Mouse (Mus musculus): ENCODE data around the gene Tmem14c. TPM values are rescaled to one million over a fixed set of nuclear protein-coding genes. Genes with fewer than 3 reads are reported as not detected.

Gene Tmem14c
- polyA plus RNA-seq, 1 experiment: 201 TPM

GRCm38 (mm10) chr13:41018756-41019591, 2.9 kb downstream of the Tmem14c start:
- Histone ChIP-seq H3K27me3 (ENCODE audit: control insufficient read depth, insufficient read depth, insufficient read length) (no peaks in the 10 kb centered on the region), H3K79me2 (ENCODE audit: control insufficient read depth, insufficient read depth) (peaks cover 11% of the 10 kb centered on the region), H3K36me3 (ENCODE audit: control insufficient read depth, insufficient read depth) (peaks cover 5% of the 10 kb centered on the region), H3K4me2 (ENCODE audit: low read depth) (no peak overlapping the region), H3K4me3 (no peak overlapping the region), H3ac (ENCODE audit: control insufficient read depth, insufficient read length) (no peak overlapping the region)
- TF ChIP-seq E2F4 (IDR thresholded peaks at IDR 0.05; ENCODE audit: insufficient read depth) (no peak), MAX (IDR thresholded peaks at IDR 0.05; ENCODE audit: low read depth) (no peak)

- H3ac ChIP-seq (ENCODE audit: control insufficient read depth, insufficient read length): no peak overlapping the region
- H3K27me3 ChIP-seq (ENCODE audit: control insufficient read depth, insufficient read depth, insufficient read length): no peaks in the 10 kb centered on the region
- H3K36me3 ChIP-seq (ENCODE audit: control insufficient read depth, insufficient read depth): peaks cover 5% of the 10 kb centered on the region
- no peak overlapping the region for H3K4me3 ChIP-seq
- no peak overlapping the region for H3K4me2 ChIP-seq (ENCODE audit: low read depth)
- no peak for TF ChIP-seq SRF (IDR thresholded peaks at IDR 0.05; ENCODE audit: control insufficient read depth, insufficient read length, low read depth)
- TF ChIP-seq TCF3 (IDR thresholded peaks at IDR 0.05; ENCODE audit: insufficient read length, low read depth): no peak
- peak in 1 of 3 experiments; percentile 58 for TF ChIP-seq MYOG (IDR thresholded peaks at IDR 0.05; ENCODE audit: control insufficient read depth in 1 of 3, insufficient read depth in 1 of 3, insufficient read length in 2 of 3, low read depth in 2 of 3)
- no peak for TF ChIP-seq TCF12 (IDR thresholded peaks at IDR 0.05; ENCODE audit: insufficient read depth, poor library complexity, severe bottlenecking)
- peak in 1 of 3 experiments; percentile 9 for TF ChIP-seq MYOD1 (IDR thresholded peaks at IDR 0.05; ENCODE audit: control insufficient read depth in 1 of 3, insufficient read length in 2 of 3, low read depth in 2 of 3)
- no peak for TF ChIP-seq CEBPB (IDR thresholded peaks at IDR 0.05; ENCODE audit: insufficient read depth, poor library complexity, severe bottlenecking)
- TF ChIP-seq MAX (IDR thresholded peaks at IDR 0.05; ENCODE audit: low read depth): no peak
- TF ChIP-seq POLR2AphosphoS2 (IDR thresholded peaks at IDR 0.05; ENCODE audit: insufficient read length, low read depth): no peak
- no peak for TF ChIP-seq E2F4 (IDR thresholded peaks at IDR 0.05; ENCODE audit: insufficient read depth)
- TF ChIP-seq POLR2A (IDR thresholded peaks at IDR 0.05; ENCODE audit: insufficient read length, low read depth): no peak
- no peak for TF ChIP-seq REST (IDR thresholded peaks at IDR 0.05; ENCODE audit: insufficient read depth, insufficient read length)
- no peak for TF ChIP-seq USF1 (IDR thresholded peaks at IDR 0.05; ENCODE audit: low read depth)
- H3K79me2 ChIP-seq (ENCODE audit: control insufficient read depth, insufficient read depth): peaks cover 11% of the 10 kb centered on the region
Observed at GRCm38 (mm10) chr13:41020494-41020893, 4.4 kb downstream of the Tmem14c start.

- peaks cover 11% of the 10 kb centered on the region for H3K79me2 ChIP-seq (ENCODE audit: control insufficient read depth, insufficient read depth)
- H3ac ChIP-seq (ENCODE audit: control insufficient read depth, insufficient read length): no peak overlapping the region
- H3K27me3 ChIP-seq (ENCODE audit: control insufficient read depth, insufficient read depth, insufficient read length): no peaks in the 10 kb centered on the region
- TF ChIP-seq SRF (IDR thresholded peaks at IDR 0.05; ENCODE audit: control insufficient read depth, insufficient read length, low read depth) (no peak), POLR2A (IDR thresholded peaks at IDR 0.05; ENCODE audit: insufficient read length, low read depth) (no peak), MAX (IDR thresholded peaks at IDR 0.05; ENCODE audit: low read depth) (no peak), CEBPB (IDR thresholded peaks at IDR 0.05; ENCODE audit: insufficient read depth, poor library complexity, severe bottlenecking) (no peak), POLR2AphosphoS2 (IDR thresholded peaks at IDR 0.05; ENCODE audit: insufficient read length, low read depth) (no peak), MYOD1 (IDR thresholded peaks at IDR 0.05; ENCODE audit: control insufficient read depth in 1 of 3, insufficient read length in 2 of 3, low read depth in 2 of 3) (no peak)
- H3K36me3 ChIP-seq (ENCODE audit: control insufficient read depth, insufficient read depth): peaks cover 5% of the 10 kb centered on the region
- H3K4me3 ChIP-seq: no peak overlapping the region
- H3K4me2 ChIP-seq (ENCODE audit: low read depth): no peak overlapping the region
Observed at GRCm38 (mm10) chr13:41021607-41022006, 5.5 kb downstream of the Tmem14c start.

GRCm38 (mm10) chr13:41022099-41022498, 6.0 kb downstream of the Tmem14c start:
- no peak overlapping the region for H3ac ChIP-seq (ENCODE audit: control insufficient read depth, insufficient read length)
- peaks cover 5% of the 10 kb centered on the region for H3K36me3 ChIP-seq (ENCODE audit: control insufficient read depth, insufficient read depth)
- peaks cover 7% of the 10 kb centered on the region for H3K79me2 ChIP-seq (ENCODE audit: control insufficient read depth, insufficient read depth)
- no peaks in the 10 kb centered on the region for H3K27me3 ChIP-seq (ENCODE audit: control insufficient read depth, insufficient read depth, insufficient read length)
- no peak for TF ChIP-seq USF1 (IDR thresholded peaks at IDR 0.05; ENCODE audit: low read depth)
- no peak for TF ChIP-seq REST (IDR thresholded peaks at IDR 0.05; ENCODE audit: insufficient read depth, insufficient read length)
- TF ChIP-seq TCF3 (IDR thresholded peaks at IDR 0.05; ENCODE audit: insufficient read length, low read depth): no peak
- no peak for TF ChIP-seq E2F4 (IDR thresholded peaks at IDR 0.05; ENCODE audit: insufficient read depth)
- TF ChIP-seq MYOD1 (IDR thresholded peaks at IDR 0.05; ENCODE audit: control insufficient read depth in 1 of 3, insufficient read length in 2 of 3, low read depth in 2 of 3): no peak
- TF ChIP-seq CEBPB (IDR thresholded peaks at IDR 0.05; ENCODE audit: insufficient read depth, poor library complexity, severe bottlenecking): no peak
- TF ChIP-seq TCF12 (IDR thresholded peaks at IDR 0.05; ENCODE audit: insufficient read depth, poor library complexity, severe bottlenecking): no peak
- no peak for TF ChIP-seq MYOG (IDR thresholded peaks at IDR 0.05; ENCODE audit: control insufficient read depth in 1 of 3, insufficient read depth in 1 of 3, insufficient read length in 2 of 3, low read depth in 2 of 3)
- TF ChIP-seq MAX (IDR thresholded peaks at IDR 0.05; ENCODE audit: low read depth): no peak
- TF ChIP-seq POLR2A (IDR thresholded peaks at IDR 0.05; ENCODE audit: insufficient read length, low read depth): no peak
- no peak for TF ChIP-seq SRF (IDR thresholded peaks at IDR 0.05; ENCODE audit: control insufficient read depth, insufficient read length, low read depth)
- H3K4me2 ChIP-seq (ENCODE audit: low read depth): no peak overlapping the region
- H3K4me3 ChIP-seq: no peak overlapping the region

- Histone ChIP-seq H3K36me3 (ENCODE audit: control insufficient read depth, insufficient read depth) (no peaks in the 10 kb centered on the region), H3ac (ENCODE audit: control insufficient read depth, insufficient read length) (no peak overlapping the region), H3K4me2 (ENCODE audit: low read depth) (no peak overlapping the region), H3K27me3 (ENCODE audit: control insufficient read depth, insufficient read depth, insufficient read length) (peaks cover 30% of the 10 kb centered on the region), H3K79me2 (ENCODE audit: control insufficient read depth, insufficient read depth) (no peaks in the 10 kb centered on the region), H3K4me3 (no peak overlapping the region)
- TF ChIP-seq TCF3 (IDR thresholded peaks at IDR 0.05; ENCODE audit: insufficient read length, low read depth): no peak
- TF ChIP-seq MYOD1 (IDR thresholded peaks at IDR 0.05; ENCODE audit: control insufficient read depth in 1 of 3, insufficient read length in 2 of 3, low read depth in 2 of 3): no peak
- no peak for TF ChIP-seq E2F4 (IDR thresholded peaks at IDR 0.05; ENCODE audit: insufficient read depth)
- no peak for TF ChIP-seq MYOG (IDR thresholded peaks at IDR 0.05; ENCODE audit: control insufficient read depth in 1 of 3, insufficient read depth in 1 of 3, insufficient read length in 2 of 3, low read depth in 2 of 3)
- no peak for TF ChIP-seq POLR2AphosphoS2 (IDR thresholded peaks at IDR 0.05; ENCODE audit: insufficient read length, low read depth)
- no peak for TF ChIP-seq TCF12 (IDR thresholded peaks at IDR 0.05; ENCODE audit: insufficient read depth, poor library complexity, severe bottlenecking)
- no peak for TF ChIP-seq USF1 (IDR thresholded peaks at IDR 0.05; ENCODE audit: low read depth)
- no peak for TF ChIP-seq CEBPB (IDR thresholded peaks at IDR 0.05; ENCODE audit: insufficient read depth, poor library complexity, severe bottlenecking)
- TF ChIP-seq MAX (IDR thresholded peaks at IDR 0.05; ENCODE audit: low read depth): no peak
- no peak for TF ChIP-seq POLR2A (IDR thresholded peaks at IDR 0.05; ENCODE audit: insufficient read length, low read depth)
- no peak for TF ChIP-seq SRF (IDR thresholded peaks at IDR 0.05; ENCODE audit: control insufficient read depth, insufficient read length, low read depth)
- no peak for TF ChIP-seq REST (IDR thresholded peaks at IDR 0.05; ENCODE audit: insufficient read depth, insufficient read length)
Observed at GRCm38 (mm10) chr13:41030098-41030497, 14.0 kb downstream of the Tmem14c start.

Measured in myocyte (in vitro differentiated cells).